Mouse (Mus musculus): ENCODE data around the gene Slc31a2.

- no peak for TF ChIP-seq CTCF (IDR thresholded peaks at IDR 0.05; ENCODE audit: borderline replicate concordance, insufficient read depth, low read depth, low read length)
- TF ChIP-seq POLR2A (IDR thresholded peaks at IDR 0.05; ENCODE audit: borderline replicate concordance, insufficient read depth, low read length): no peak
These were observed 14.9 kb downstream of the Slc31a2 start for GRCm38 (mm10) chr4:62277222-62277621.

All from cerebellum, adult 2 months (tissue).